Mouse (Mus musculus) liver, embryonic 14.5 days (tissue): ENCODE measurements around the gene Rbfox1. TPM values are rescaled to one million over a fixed set of nuclear protein-coding genes. Genes with fewer than 3 reads are reported as not detected.

Source experiments
- ATAC-seq: fragments of 200-750 bp; cut with Nextera tagmentation; 2 replicates; pipeline ENCODE4 v1.8.0; 2017; ENCODE audit warnings: moderate number of reproducible peaks, mild to moderate bottlenecking, moderate library complexity; ENCODE audit not compliant: insufficient read depth
- DNase-seq, 3 experiments: peaks; one replicate each; pipeline ENCODE4 v3.0.0-alpha.2; 2012 to 2013; ENCODE audit warnings: low read depth in 3 of 3, low spot score in 3 of 3
- H3K27ac ChIP-seq: fragments of 300-500 bp; sonication (generic); 2 replicates; pipeline ENCODE4 v1.5.1; 2014; ENCODE audit warnings: moderate library complexity, mild to moderate bottlenecking, control low read depth, inconsistent platforms
- H3K27me3 ChIP-seq: fragments of 300-500 bp; sonication (generic); 2 replicates; pipeline ENCODE4 v1.6.1; 2014; ENCODE audit warnings: mild to moderate bottlenecking, low read length, moderate library complexity; ENCODE audit not compliant: control insufficient read depth, insufficient read depth
- H3K36me3 ChIP-seq: fragments of 300-500 bp; sonication (generic); replicated peaks from 2 replicates; pipeline ENCODE4 v1.6.1; 2014; ENCODE audit warnings: low read depth; ENCODE audit not compliant: control insufficient read depth, insufficient read depth
- H3K4me1 ChIP-seq, 2 experiments: fragments of 200-500 bp in 1 of 2; fragments of 300-500 bp in 1 of 2; sonication (generic) in 1 of 2; replicated peaks; 2 replicates each; pipeline ENCODE4 v1.6.1; 2012 to 2014; ENCODE audit warnings: antibody characterized with exemption in 1 of 2, inconsistent platforms in 1 of 2, low read length in 1 of 2; ENCODE audit not compliant: control insufficient read depth in 2 of 2, insufficient read depth in 2 of 2
- H3K4me2 ChIP-seq: fragments of 300-500 bp; sonication (generic); 2 replicates; pipeline ENCODE4 v1.6.1; 2014; ENCODE audit warnings: low read depth, mild to moderate bottlenecking, control low read depth, moderate library complexity
- H3K4me3 ChIP-seq, 2 experiments: fragments of 200-500 bp in 1 of 2; fragments of 300-500 bp in 1 of 2; sonication (generic) in 1 of 2; 2 replicates each; pipeline ENCODE4 v1.5.1; 2012 to 2014; ENCODE audit warnings: low read depth in 2 of 2, low read length in 2 of 2, mild to moderate bottlenecking in 2 of 2, control low read depth in 1 of 2, inconsistent platforms in 1 of 2, moderate library complexity in 1 of 2; ENCODE audit not compliant: insufficient read depth in 1 of 2
- H3K9ac ChIP-seq: fragments of 300-500 bp; sonication (generic); replicated peaks from 2 replicates; pipeline ENCODE4 v1.6.1; 2014; ENCODE audit warnings: mild to moderate bottlenecking, control low read depth, moderate library complexity
- H3K9me3 ChIP-seq: fragments of 300-500 bp; sonication (generic); 2 replicates; pipeline ENCODE4 v1.6.1; 2016; ENCODE audit warnings: low read length, mixed read lengths; ENCODE audit not compliant: control insufficient read depth
- CTCF ChIP-seq: IDR thresholded peaks from 2 replicates; pipeline ENCODE4 v1.5.1; 2016; ENCODE audit warnings: antibody characterized with exemption, low read depth, control low read depth
- EP300 ChIP-seq: IDR thresholded peaks from 2 replicates; pipeline ENCODE4 v1.6.1; 2016; ENCODE audit warnings: antibody characterized with exemption, low read depth
- WGBS: fragments of 180-500 bp; shearing (Covaris S2); extraction: QIAGEN DNeasy Blood & Tissue Kit; methylation state at CpG from one replicate; pipeline ENCODE4 v1.1.7; 2014; ENCODE audit not compliant: insufficient replicate concordance; 5-methylcytosine and 5-hydroxymethylcytosine counted together
- polyA plus RNA-seq, 2 experiments: library from polyadenylated mRNA; depleted of rRNA in 1 of 2; stranded (reverse) in 1 of 2; unstranded in 1 of 2; fragments of >200 nt; fragmentation: Nextera tagmentation in 1 of 2; extraction: Ambion mirVana in 1 of 2; gene quantifications; 2 replicates each; pipeline versions ENCODE4 v1.2.1 to v1.2.3; 2012 to 2014

The Rbfox1 gene
- polyA plus RNA-seq, 2 experiments: 0.02 TPM; not detected in 1

DNA sequence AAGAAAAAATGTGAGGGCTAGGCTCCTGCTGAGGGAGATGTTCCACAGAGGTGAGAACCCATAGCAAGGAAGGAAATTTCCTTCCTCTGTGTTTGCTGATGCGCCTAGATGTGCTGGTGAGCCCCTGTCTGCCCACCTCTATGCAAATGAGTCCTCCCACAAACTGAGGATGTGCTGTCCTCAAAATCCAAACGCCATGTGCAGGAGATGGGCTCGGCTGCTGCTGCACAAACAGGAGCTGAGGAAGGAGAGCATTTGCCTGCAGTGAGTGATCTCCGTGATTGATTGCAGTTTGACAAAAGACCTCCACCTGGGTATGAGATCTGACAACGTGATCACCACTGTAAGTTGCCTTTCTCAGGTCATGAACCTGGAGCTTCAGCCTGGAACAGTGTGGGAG, 1308.4 kb downstream of the Rbfox1 start:
- Histone ChIP-seq H3K27ac (no peak overlapping the region), H3K9me3 (no peaks in the 10 kb centered on the region), H3K4me2 (no peak overlapping the region), H3K9ac (no peak overlapping the region), H3K27me3 (no peaks in the 10 kb centered on the region), H3K4me1 (no peaks in the 10 kb centered on the region), H3K4me3 (no peak overlapping the region), H3K36me3 (no peaks in the 10 kb centered on the region)
- no peak for ATAC-seq
- TF ChIP-seq CTCF: no peak
- TF ChIP-seq EP300: no peak
- 42% methylated on average over 5 of the region's 5 CpGs for WGBS
- DNase-seq: no peak

DNA sequence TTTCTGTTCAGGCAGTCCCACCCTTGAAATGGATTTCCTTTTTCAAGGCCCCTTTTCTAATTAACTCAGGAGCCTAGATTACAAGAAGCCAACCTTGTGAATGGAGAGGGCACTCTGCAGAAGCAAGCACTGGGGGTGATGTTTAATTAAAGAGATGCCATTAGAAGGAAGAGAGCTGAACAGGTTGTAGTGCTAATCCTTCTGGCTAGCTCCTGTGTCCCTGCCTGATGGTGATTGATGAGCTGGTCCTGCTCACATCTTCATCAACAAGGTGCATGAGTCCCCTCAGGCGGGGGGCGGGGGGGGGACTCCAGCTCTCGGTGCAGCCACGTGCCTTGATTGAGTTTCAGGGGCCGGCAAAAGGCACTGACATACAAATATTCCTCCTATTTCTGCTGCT, 1312.8 kb downstream of the Rbfox1 start:
- H3K36me3 ChIP-seq: no peaks in the 10 kb centered on the region
- H3K4me1 ChIP-seq: no peaks in the 10 kb centered on the region
- ATAC-seq (no peak), DNase-seq (no peak)
- H3K4me3 ChIP-seq: no peak overlapping the region
- H3K9ac ChIP-seq: no peak overlapping the region
- TF ChIP-seq EP300 (no peak), CTCF (no peak)
- no peaks in the 10 kb centered on the region for H3K27me3 ChIP-seq
- H3K9me3 ChIP-seq: no peaks in the 10 kb centered on the region
- no peak overlapping the region for H3K4me2 ChIP-seq
- no peak overlapping the region for H3K27ac ChIP-seq
- WGBS: 71% methylated on average over 5 of the region's 5 CpGs

DNA sequence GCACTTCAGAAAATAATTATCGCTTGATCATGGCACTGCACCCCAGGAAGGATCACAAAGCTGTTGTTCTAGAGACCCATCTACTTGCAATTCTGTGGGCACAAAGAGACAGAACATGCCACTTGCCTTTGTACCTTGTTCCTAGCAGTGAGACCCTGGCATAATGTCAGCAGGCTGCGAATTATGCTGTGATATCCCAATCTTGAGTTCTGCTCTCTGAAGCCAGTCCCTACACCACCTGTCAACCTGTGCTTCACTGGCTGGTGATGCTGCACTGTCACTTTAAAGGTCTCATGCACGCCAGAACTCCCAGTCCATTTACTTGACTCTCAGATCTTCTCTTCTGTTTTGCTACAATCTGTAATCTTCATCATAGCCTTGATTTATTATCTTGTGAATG, 1315.1 kb downstream of the Rbfox1 start:
- H3K4me1 ChIP-seq: no peaks in the 10 kb centered on the region
- no peaks in the 10 kb centered on the region for H3K36me3 ChIP-seq
- TF ChIP-seq EP300 (no peak), CTCF (no peak)
- H3K27ac ChIP-seq: no peak overlapping the region
- H3K27me3 ChIP-seq: no peaks in the 10 kb centered on the region
- H3K9ac ChIP-seq: no peak overlapping the region
- no peak overlapping the region for H3K4me3 ChIP-seq
- no peak for ATAC-seq
- H3K4me2 ChIP-seq: no peak overlapping the region
- 57% methylated on average over 3 of the region's 3 CpGs for WGBS
- no peaks in the 10 kb centered on the region for H3K9me3 ChIP-seq
- DNase-seq: no peak

DNA sequence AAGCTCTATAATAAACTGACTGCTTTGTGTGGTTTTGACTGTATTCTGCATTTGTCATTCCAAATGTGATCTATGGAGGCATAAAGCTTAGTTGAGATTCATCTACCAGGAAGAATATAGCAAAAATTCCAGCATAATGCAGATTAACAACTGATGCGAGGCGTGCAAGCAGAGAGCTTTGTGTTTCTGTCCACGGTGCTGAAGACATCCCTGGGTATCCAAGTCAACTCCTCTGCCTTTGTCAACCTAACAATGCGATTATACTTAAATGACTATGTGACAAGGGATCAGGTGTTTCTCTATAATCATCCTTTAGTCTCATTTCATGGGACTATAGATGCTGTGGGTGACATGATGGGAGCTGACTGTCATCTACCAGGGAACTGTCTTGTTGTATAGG, 1316.7 kb downstream of the Rbfox1 start:
- no peaks in the 10 kb centered on the region for H3K27me3 ChIP-seq
- no peak overlapping the region for H3K9ac ChIP-seq
- no peak overlapping the region for H3K4me3 ChIP-seq
- ATAC-seq (no peak), DNase-seq (no peak)
- H3K4me2 ChIP-seq: no peak overlapping the region
- no peaks in the 10 kb centered on the region for H3K9me3 ChIP-seq
- no peaks in the 10 kb centered on the region for H3K4me1 ChIP-seq
- TF ChIP-seq CTCF (no peak), EP300 (no peak)
- 60% methylated on average over 4 of the region's 4 CpGs for WGBS
- no peak overlapping the region for H3K27ac ChIP-seq
- no peaks in the 10 kb centered on the region for H3K36me3 ChIP-seq

DNA sequence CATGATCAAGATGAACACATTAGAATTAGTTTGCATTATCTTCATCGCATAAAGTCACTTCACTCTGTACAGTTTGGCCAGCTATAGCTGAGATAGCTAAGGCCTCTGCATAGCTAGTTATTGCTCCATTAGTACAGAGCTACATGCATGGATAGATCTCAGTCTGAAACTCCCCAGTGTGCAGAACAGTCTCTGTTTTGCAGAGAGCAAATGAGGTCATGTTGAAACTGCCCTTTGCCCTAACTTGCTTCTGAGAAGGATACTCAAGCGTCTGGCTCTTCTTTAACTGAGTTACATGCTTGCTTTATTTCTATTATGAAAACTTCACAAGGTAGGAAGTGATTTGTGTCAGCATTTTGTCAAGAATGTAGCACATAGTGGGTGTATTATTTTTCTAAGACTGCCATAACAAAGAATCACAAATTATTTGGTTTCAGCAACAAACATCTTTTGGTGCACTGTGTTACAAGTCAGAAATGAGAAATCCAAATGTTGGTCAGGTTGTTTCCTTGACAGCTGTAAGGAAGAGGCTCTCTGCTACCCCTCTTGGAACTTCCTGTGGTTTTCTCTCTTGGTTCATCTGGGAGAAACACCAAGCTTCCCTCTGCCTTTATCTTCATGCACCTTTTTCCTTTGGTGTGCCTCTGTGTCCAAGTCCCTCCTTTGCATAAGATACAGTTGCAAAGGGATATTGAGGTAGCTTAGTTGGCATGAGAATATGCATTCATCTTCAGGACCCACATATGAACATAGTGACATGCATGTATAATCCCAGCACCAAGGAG, 1321.2 kb downstream of the Rbfox1 start:
- TF ChIP-seq CTCF (no peak), EP300 (no peak)
- Histone ChIP-seq H3K9me3 (no peaks in the 10 kb centered on the region), H3K4me2 (no peak overlapping the region), H3K36me3 (no peaks in the 10 kb centered on the region), H3K9ac (no peak overlapping the region), H3K4me1 (no peaks in the 10 kb centered on the region), H3K4me3 (no peak overlapping the region), H3K27me3 (no peaks in the 10 kb centered on the region), H3K27ac (no peak overlapping the region)
- 36% methylated on average over 2 of the region's 2 CpGs for WGBS
- DNase-seq: no peak
- ATAC-seq: no peak
